Mouse (Mus musculus) hindbrain, embryonic 16.5 days (tissue): ENCODE results near the gene Rgs6. TPM values are rescaled to one million over a fixed set of nuclear protein-coding genes. Genes with fewer than 3 reads are reported as not detected.

Source experiments
- ATAC-seq: fragments of 200-750 bp; cut with Nextera tagmentation; 2 replicates; pipeline ENCODE4 v1.8.0; 2017; ENCODE audit warnings: moderate TSS enrichment, moderate library complexity
- H3K27ac ChIP-seq: fragments of 300-500 bp; sonication (generic); 2 replicates; pipeline ENCODE4 v1.5.1; 2014; ENCODE audit warnings: low read depth, mild to moderate bottlenecking, control low read depth, low read length, moderate library complexity
- H3K27me3 ChIP-seq: fragments of 300-500 bp; sonication (generic); replicated peaks from 2 replicates; pipeline ENCODE4 v1.6.1; 2014; ENCODE audit warnings: low read length; ENCODE audit not compliant: control insufficient read depth, insufficient read depth
- H3K36me3 ChIP-seq: fragments of 300-500 bp; sonication (generic); 2 replicates; pipeline ENCODE4 v1.6.1; 2014; ENCODE audit warnings: mild to moderate bottlenecking, low read length, moderate library complexity, mixed read lengths; ENCODE audit not compliant: control insufficient read depth, insufficient read depth
- H3K4me1 ChIP-seq: fragments of 300-500 bp; sonication (generic); 2 replicates; pipeline ENCODE4 v1.6.1; 2014; ENCODE audit warnings: low read depth, low read length; ENCODE audit not compliant: control insufficient read depth, insufficient read depth
- H3K4me2 ChIP-seq: fragments of 300-500 bp; sonication (generic); 2 replicates; pipeline ENCODE4 v1.6.1; 2014; ENCODE audit warnings: mild to moderate bottlenecking, low read length, control low read depth, moderate library complexity
- H3K4me3 ChIP-seq: fragments of 300-500 bp; sonication (generic); 2 replicates; pipeline ENCODE4 v1.5.1; 2014; ENCODE audit warnings: mild to moderate bottlenecking, low read length, control low read depth, moderate library complexity
- H3K9ac ChIP-seq: fragments of 300-500 bp; sonication (generic); 2 replicates; pipeline ENCODE4 v1.6.1; 2014; ENCODE audit warnings: low read depth, mild to moderate bottlenecking, control low read depth, low read length, moderate library complexity
- H3K9me3 ChIP-seq: fragments of 300-500 bp; sonication (generic); 2 replicates; pipeline ENCODE4 v1.6.1; 2014; ENCODE audit warnings: mild to moderate bottlenecking, low read length, moderate library complexity; ENCODE audit not compliant: control insufficient read depth
- WGBS: fragments of 180-500 bp; shearing (Covaris S2); extraction: QIAGEN DNeasy Blood & Tissue Kit; methylation state at CpG from one replicate; pipeline ENCODE4 v1.1.7; 2014; 5-methylcytosine and 5-hydroxymethylcytosine counted together
- polyA plus RNA-seq: library from polyadenylated mRNA; unstranded; fragments of >200 nt; fragmentation: Nextera tagmentation; extraction: Ambion mirVana; gene quantifications from 2 replicates; pipeline ENCODE4 v1.2.1, GENCODE M21; 2015

Rgs6 gene
- polyA plus RNA-seq, 1 experiment from 2014 or later, result 10.1 TPM

DNA sequence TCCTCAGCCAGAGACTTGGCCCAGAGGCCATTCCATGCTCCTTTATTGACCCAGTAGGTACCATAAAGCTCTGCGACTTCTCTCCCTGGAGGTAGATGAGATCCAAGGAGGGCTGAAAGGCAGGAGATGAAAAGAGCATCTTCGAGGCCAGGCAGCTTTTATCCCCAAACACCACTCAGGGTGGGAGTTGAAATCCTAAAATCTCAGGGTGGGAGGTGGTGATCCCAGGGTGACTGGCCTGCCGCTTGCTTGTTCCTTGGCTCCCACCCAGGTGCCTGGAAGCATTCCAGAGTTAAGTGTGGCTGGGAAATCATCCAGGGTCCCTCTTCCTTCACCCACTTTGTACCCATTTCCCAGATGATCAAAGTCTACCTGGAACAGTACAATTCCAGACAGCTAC is 525.9 kb downstream of the Rgs6 start:
- H3K27ac ChIP-seq, result no peak overlapping the region
- no peaks in the 10 kb centered on the region for H3K9me3 ChIP-seq
- no peak overlapping the region for H3K9ac ChIP-seq
- H3K4me2 ChIP-seq, result no peak overlapping the region
- no peaks in the 10 kb centered on the region for H3K27me3 ChIP-seq
- peaks cover 8% of the 10 kb centered on the region for H3K4me1 ChIP-seq
- H3K4me3 ChIP-seq, result no peak overlapping the region
- WGBS, result 55% methylated on average over 3 of the region's 3 CpGs
- no peaks in the 10 kb centered on the region for H3K36me3 ChIP-seq
- ATAC-seq, result no peak

DNA sequence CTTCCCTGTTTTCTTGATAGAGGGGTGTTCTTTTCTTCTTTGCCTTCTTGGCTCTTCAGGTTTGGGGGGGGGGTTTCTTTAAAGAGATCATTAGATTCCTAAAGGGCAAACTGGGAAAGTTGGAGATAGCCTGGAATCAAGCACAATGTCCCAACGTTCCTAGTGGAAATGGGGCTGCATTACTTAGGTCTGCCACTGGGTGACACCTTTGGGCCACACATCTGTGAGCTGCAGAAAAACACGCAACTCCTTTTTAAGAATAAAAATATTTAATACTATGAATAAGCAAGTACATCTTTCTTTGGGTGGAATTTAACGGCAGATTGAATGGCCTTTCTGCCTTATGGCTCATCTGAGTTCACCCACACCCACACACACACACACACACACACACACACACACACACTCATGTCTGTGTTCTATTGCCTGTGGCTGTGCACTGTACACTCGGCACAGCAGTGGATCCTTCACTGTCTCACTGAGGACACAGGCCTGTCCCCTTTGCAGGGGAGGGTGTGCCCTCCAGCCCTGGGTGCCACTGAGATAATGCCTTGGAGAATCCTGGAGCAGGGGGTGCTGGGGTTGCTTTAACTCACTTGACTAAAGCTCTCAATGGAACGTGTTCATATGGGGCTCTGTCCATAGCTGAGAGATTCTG is 526.4 kb downstream of the Rgs6 start:
- peak; percentile 69 for ATAC-seq

DNA sequence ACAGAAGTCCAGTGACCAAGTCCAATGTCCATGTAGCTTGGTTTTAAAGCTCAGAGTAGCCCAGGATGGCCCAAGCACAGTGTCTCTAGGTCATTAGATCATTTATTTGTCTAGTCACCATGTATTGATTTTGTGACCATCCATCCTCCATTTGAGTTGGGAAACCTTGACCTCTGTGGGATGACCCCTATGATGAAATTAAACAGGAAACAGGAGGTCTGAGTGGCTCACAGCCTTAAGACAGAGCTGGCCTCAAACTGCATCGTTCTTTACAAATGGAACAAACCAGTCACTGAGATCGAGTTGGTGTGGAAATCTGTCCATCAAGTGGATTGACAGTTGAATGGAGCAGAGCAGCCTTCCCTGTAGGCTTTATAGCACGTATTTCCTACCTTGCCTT is 536.0 kb downstream of the Rgs6 start:
- H3K4me3 ChIP-seq, result no peak overlapping the region
- WGBS, result 62% methylated on average over 3 of the region's 3 CpGs
- no peak overlapping the region for H3K4me2 ChIP-seq
- 0 out of 2 replicates have a peak, but pooled peaks cover 3% of the 10 kb centered on the region for H3K4me1 ChIP-seq
- H3K9ac ChIP-seq, result no peak overlapping the region
- ATAC-seq, result no peak
- H3K27me3 ChIP-seq, result no peaks in the 10 kb centered on the region
- no peaks in the 10 kb centered on the region for H3K9me3 ChIP-seq
- no peak overlapping the region for H3K27ac ChIP-seq
- no peaks in the 10 kb centered on the region for H3K36me3 ChIP-seq

More for the DNA sequence above, 526.4 kb downstream of the Rgs6 start:
- no peak overlapping the region for H3K27ac ChIP-seq
- no peak overlapping the region for H3K9ac ChIP-seq
- no peaks in the 10 kb centered on the region for H3K36me3 ChIP-seq
- peaks cover 8% of the 10 kb centered on the region for H3K4me1 ChIP-seq
- no peaks in the 10 kb centered on the region for H3K27me3 ChIP-seq
- H3K4me2 ChIP-seq, result no peak overlapping the region
- H3K9me3 ChIP-seq, result no peaks in the 10 kb centered on the region
- 32% methylated on average over 5 of the region's 5 CpGs for WGBS
- no peak overlapping the region for H3K4me3 ChIP-seq

GRCm38 (mm10) chr12:83125284-83125683 is 537.2 kb downstream of the Rgs6 start:
- no peak overlapping the region for H3K4me2 ChIP-seq
- 0 out of 2 replicates have a peak, but pooled peaks cover 3% of the 10 kb centered on the region for H3K4me1 ChIP-seq
- H3K9ac ChIP-seq, result no peak overlapping the region
- no peak overlapping the region for H3K4me3 ChIP-seq
- H3K27ac ChIP-seq, result no peak overlapping the region
- no peaks in the 10 kb centered on the region for H3K27me3 ChIP-seq
- WGBS, result 82% methylated on average over 4 of the region's 4 CpGs
- no peak for ATAC-seq
- no peaks in the 10 kb centered on the region for H3K36me3 ChIP-seq
- H3K9me3 ChIP-seq, result no peaks in the 10 kb centered on the region

DNA sequence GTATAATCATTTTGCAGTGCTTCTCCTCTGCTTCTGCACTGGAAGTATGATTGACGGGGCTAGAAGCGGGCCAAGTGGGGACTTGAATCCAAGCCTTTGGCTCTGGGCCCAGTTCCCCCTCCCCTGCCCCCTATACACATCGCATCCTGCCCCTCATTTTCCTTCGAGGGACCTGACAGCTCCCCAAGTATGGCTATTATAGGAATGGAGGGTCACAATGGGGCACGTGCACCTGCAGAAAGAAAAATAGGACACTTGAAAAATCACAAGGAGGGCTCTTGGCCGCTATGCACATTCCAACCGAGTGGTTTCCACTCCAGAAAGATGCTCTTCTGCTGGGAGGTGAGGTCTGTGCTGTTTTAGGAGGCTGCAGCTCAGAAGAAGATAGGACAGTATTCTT is 538.8 kb downstream of the Rgs6 start:
- 72% methylated on average over 7 of the region's 7 CpGs for WGBS
- no peak overlapping the region for H3K27ac ChIP-seq
- H3K27me3 ChIP-seq, result no peaks in the 10 kb centered on the region
- no peak overlapping the region for H3K4me3 ChIP-seq
- no peak overlapping the region for H3K4me2 ChIP-seq
- no peak for ATAC-seq
- 0 out of 2 replicates have a peak, but pooled peaks cover 3% of the 10 kb centered on the region for H3K4me1 ChIP-seq
- H3K9ac ChIP-seq, result no peak overlapping the region
- H3K9me3 ChIP-seq, result no peaks in the 10 kb centered on the region
- H3K36me3 ChIP-seq, result no peaks in the 10 kb centered on the region

GRCm38 (mm10) chr12:83127955-83128354 is 539.9 kb downstream of the Rgs6 start:
- 0 out of 2 replicates have a peak, but pooled peaks cover 3% of the 10 kb centered on the region for H3K4me1 ChIP-seq
- 50% methylated on average over 6 of the region's 6 CpGs for WGBS
- ATAC-seq, result no peak

DNA sequence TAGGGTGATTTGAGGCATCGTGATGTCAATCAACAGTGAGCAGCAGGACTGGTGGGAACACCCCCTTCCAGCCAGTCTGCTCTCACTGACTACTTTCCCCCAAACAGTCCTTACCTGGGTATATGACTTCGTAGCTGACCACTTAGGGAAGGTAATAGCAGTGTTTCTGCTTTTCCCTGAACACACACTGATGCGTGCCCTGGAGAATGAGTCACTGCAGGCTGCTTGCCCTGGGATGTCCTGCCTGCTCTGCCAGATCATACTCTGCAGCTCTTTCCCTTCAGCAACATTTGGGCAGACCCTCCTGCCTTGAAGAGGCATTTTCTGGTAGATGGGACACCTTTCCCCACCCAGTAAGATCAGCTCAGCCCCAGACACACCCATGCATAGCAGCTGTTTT is 540.5 kb downstream of the Rgs6 start:
- no peak for ATAC-seq
- Histone ChIP-seq H3K9me3 (no peaks in the 10 kb centered on the region), H3K27ac (no peak overlapping the region), H3K4me2 (no peak overlapping the region), H3K9ac (no peak overlapping the region), H3K27me3 (no peaks in the 10 kb centered on the region), H3K4me1 (0 out of 2 replicates have a peak, but pooled peaks cover 3% of the 10 kb centered on the region), H3K4me3 (no peak overlapping the region), H3K36me3 (no peaks in the 10 kb centered on the region)
- 87% methylated on average over 3 of the region's 3 CpGs for whole genome bisulfite sequencing

More at GRCm38 (mm10) chr12:83127955-83128354, 539.9 kb downstream of the Rgs6 start:
- Histone ChIP-seq H3K9me3 (no peaks in the 10 kb centered on the region), H3K4me2 (no peak overlapping the region), H3K27me3 (no peaks in the 10 kb centered on the region), H3K36me3 (no peaks in the 10 kb centered on the region), H3K9ac (no peak overlapping the region), H3K27ac (no peak overlapping the region), H3K4me3 (no peak overlapping the region)

GRCm38 (mm10) chr12:83131405-83131804 is 543.3 kb downstream of the Rgs6 start:
- Histone ChIP-seq H3K4me1 (0 out of 2 replicates have a peak, but pooled peaks cover 3% of the 10 kb centered on the region), H3K27ac (no peak overlapping the region), H3K9ac (no peak overlapping the region), H3K27me3 (no peaks in the 10 kb centered on the region), H3K36me3 (no peaks in the 10 kb centered on the region), H3K4me3 (no peak overlapping the region), H3K9me3 (no peaks in the 10 kb centered on the region), H3K4me2 (no peak overlapping the region)
- no peak for ATAC-seq
- 50% methylated on average over 4 of the region's 4 CpGs for WGBS

- Histone ChIP-seq H3K4me3 (no peak overlapping the region), H3K27me3 (no peaks in the 10 kb centered on the region), H3K4me1 (no peaks in the 10 kb centered on the region), H3K9me3 (no peaks in the 10 kb centered on the region), H3K4me2 (no peak overlapping the region), H3K36me3 (no peaks in the 10 kb centered on the region), H3K9ac (no peak overlapping the region), H3K27ac (peak overlapping the region; percentile 50; the same call in 1 of the 2 replicates)
- peak; percentile 71 for ATAC-seq
- 56% methylated on average over 6 of the region's 6 CpGs for WGBS
Measured at GRCm38 (mm10) chr12:83133827-83134226, 545.7 kb downstream of the Rgs6 start.
